Mouse (Mus musculus): ENCODE measurements around the gene Rad52.

DNA sequence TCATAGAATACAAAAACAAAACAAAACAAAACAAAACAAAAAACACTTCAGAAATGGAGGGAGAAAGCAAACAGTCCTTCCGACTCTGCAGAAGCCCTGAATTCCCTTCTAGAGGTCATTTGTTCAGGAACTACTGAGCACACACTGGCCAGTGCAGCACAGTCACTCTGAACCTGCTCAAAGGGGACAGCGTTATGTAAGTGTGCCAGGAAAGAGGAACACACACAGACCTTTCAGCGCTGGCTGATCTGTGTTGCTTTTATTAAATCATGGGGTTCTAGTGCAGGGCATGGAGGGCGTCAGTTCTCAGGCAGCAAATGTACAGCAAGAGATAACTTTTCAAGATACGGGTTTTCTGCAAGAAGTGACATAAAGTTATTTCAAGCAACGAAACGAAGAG lies 19.3 kb upstream of the Rad52 start:
- TF ChIP-seq TAL1 (IDR thresholded peaks at IDR 0.05; ENCODE audit: low read length): no peak
- no peak for TF ChIP-seq GATA1 (IDR thresholded peaks at IDR 0.05; ENCODE audit: low read length)
